Mouse (Mus musculus): ENCODE measurements around the gene Gm14085. TPM values are rescaled to one million over a fixed set of nuclear protein-coding genes. Genes with fewer than 3 reads are reported as not detected.

Gene Gm14085
- polyA plus RNA-seq (2012; rRNA removed): 0.04 TPM in 1 of 2 replicates, not detected in the other

GRCm38 (mm10) chr2:122484641-122485040 is at the start of gene Gm14085:
Gene Gm14085, plus strand, starts transcription at chr2:122484941.

Other genes with a start within 250 kb of the Gm14085 start
- 0.13 and 0.16 TPM in 2 replicates for gene Duox2, start 186.5 kb upstream of the Gm14085 start, polyA plus RNA-seq (2012; rRNA removed)
- 0.33 and 0.47 TPM in 2 replicates for gene Duoxa2, start 186.0 kb upstream of the Gm14085 start, polyA plus RNA-seq (2012; rRNA removed)
- gene Duoxa1, start 171.2 kb upstream of the Gm14085 start, polyA plus RNA-seq (2012; rRNA removed): 0.06 and 0.21 TPM in 2 replicates
- gene Duox1, start 169.3 kb upstream of the Gm14085 start, polyA plus RNA-seq (2012; rRNA removed): 0.17 and 0.19 TPM in 2 replicates
- gene Shf, start 115.8 kb upstream of the Gm14085 start, polyA plus RNA-seq (2012; rRNA removed): 64.9 and 65.5 TPM in 2 replicates
- gene Slc28a2, start 58.5 kb upstream of the Gm14085 start, polyA plus RNA-seq (2012; rRNA removed): 0.21 and 0.44 TPM in 2 replicates
- gene Gatm, start 126.4 kb downstream of the Gm14085 start, polyA plus RNA-seq (2012; rRNA removed): 42.5 and 45.0 TPM in 2 replicates
- 0.27 and 0.31 TPM in 2 replicates for gene AA467197, start 152.0 kb downstream of the Gm14085 start, polyA plus RNA-seq (2012; rRNA removed)
- 16.2 and 17.2 TPM in 2 replicates for gene Slc30a4, start 217.7 kb downstream of the Gm14085 start, polyA plus RNA-seq (2012; rRNA removed)

Data from central nervous system, embryonic 18 days (tissue).